Mouse (Mus musculus) cortical plate, adult 2 months (tissue): ENCODE results near the gene Snx21.

Experiments used
- CTCF ChIP-seq: fragments of 200-500 bp; IDR thresholded peaks from 2 replicates; pipeline ENCODE4 v1.5.1; 2011; ENCODE audit warnings: mild to moderate bottlenecking, control low read depth, low read length; ENCODE audit not compliant: insufficient read depth; ENCODE audit errors: extremely low read depth
- POLR2A ChIP-seq: fragments of 200-500 bp; IDR thresholded peaks from 2 replicates; pipeline ENCODE4 v1.6.1; 2011; ENCODE audit warnings: mild to moderate bottlenecking, low read length, control low read depth; ENCODE audit not compliant: insufficient read depth; ENCODE audit errors: extremely low read depth

- no peak for TF ChIP-seq CTCF
- TF ChIP-seq POLR2A = peak; percentile 90
Observed at GRCm38 (mm10) chr2:164833314-164833959, 47.8 kb downstream of the Snx21 start, which contains the start of gene Neurl2.
